Mouse (Mus musculus): ENCODE measurements around the gene Safb2. TPM values are rescaled to one million over a fixed set of nuclear protein-coding genes. Genes with fewer than 3 reads are reported as not detected.

The Safb2 gene
- total RNA-seq, 2 experiments from 2014 or later = 142 to 174 TPM

DNA sequence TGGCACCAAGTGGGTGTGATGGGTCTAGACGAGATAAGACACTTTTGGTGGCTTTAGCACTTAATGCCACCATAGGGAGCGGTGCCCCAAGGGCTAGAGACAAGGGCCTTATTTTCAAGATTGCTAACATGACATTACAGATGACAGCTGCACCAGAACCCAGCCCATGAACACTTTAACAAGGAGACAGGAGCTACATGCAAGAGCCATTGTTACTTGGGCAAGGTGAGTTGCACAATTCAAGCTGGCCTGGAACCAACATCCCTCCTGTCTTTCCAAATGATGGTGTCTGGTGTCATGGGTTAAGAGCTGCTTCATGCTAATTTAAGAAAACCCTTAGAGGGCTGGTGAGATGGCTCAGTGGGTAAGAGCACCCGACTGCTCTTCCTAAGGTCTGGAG lies 25.0 kb downstream of the Safb2 start:
- DNase-seq = no peak

DNA sequence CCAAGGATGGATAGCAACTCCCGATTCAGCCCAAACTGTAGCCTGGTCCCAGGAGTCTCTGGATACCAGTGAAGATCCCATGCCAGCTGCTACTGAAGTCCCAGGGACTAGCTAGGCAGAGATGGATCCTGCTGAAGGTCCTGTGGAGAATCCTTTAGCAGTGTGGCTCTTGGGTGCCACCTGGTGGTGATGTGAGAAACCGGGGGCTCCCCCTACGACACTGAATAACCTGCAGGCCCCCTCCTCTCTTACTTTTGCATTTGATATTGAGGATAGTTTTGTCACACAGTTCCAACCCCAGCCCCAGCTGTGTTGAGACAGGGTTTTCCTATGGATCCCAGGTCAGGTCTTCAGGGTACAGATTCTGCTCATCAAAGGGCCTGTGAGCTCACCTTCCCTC lies 25.9 kb downstream of the Safb2 start:
- peak; percentile 69 to 73 for DNase-seq

DNA sequence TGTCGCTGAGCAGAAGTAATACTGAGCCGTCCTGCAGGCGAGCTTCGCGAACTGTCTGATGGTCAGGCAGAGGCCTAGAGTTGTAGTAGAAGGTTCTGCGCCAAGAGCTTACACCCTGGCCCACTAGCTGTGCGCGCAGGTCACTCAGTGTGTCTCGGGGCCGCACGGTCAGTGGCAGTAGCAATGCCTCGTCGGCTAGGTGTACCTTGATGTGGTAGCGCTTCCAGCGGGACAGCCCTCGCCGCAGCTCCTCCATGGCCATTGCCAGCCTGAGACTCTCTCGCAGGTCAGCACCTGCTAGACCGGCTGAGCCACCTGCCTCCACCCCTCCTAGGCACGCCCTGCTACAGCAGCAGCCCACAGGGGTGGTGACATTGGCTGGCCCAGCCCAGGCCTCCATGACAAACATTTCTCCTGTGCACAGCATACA lies 30.2 kb downstream of the Safb2 start, which contains the start of gene Gm20219:
Gene Gm20219, minus strand, starts transcription at position 266 of the 430 bp plus-strand sequence.
- DNase-seq = no peak

DNA sequence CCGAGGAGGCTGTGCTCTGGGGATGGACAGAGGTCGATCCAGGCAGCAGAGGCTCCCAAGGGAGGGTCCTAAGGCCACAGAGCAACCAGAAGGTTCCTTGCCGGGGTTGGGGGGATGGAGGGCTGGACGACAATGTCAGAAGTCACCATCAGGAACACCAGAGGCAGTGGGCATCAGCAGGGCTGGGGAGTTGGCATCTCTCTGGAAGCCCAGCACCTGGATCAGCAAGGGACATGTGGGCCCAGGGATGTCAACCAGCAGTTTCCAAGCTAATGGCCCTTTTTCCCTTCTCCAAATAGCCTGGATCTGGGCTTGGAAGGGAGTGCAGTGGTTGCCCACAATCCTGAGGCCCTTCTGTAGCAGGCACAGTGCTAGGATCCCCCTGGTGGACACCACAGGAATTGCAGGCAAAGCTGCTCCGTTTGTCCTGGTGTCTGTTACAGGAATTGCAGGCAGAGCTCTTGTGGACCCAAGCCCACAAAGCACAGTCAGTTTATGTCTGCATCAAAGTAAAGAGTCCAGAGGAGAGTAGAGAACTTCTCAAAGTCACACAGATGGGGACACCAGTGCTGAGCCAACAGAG lies 31.5 kb downstream of the Safb2 start:
- DNase-seq = peak; percentile 80 to 81

DNA sequence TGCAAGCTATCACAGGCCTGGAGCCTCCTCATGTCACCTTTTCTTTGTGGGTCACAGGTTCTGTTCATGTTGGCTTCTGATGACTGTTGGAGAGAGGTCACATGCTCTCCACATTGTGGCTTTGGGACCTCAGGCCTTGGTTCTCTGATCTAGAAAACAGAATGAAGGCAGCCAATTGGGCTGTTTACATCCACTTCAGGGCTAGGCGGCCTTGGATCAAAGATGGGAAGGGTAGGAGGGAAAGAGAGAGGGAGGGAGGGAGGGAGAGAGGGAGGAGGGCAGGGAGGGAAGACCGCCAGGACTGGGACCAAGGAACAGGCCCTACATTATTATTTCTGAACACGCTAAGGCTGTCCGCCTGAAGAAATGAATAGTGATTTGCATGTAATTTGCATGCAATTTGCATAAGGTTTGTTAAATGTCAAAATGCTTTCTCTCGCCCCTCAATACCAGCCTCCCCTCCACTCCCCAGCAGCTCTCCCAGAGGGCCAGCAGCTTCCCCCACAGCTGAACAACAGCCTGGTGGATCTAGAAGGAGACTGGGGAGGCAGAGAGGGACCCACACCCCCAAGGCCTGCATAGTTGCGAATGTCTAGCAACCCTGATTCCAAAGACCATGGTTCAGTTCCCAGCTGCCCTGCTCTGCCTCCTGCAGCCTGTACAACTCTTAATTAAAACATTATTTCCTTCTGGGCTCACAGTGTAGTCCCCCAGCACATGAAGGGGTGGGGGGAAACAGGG lies 32.4 kb downstream of the Safb2 start:
- peak; percentile 33 to 37 for DNase-seq

DNA sequence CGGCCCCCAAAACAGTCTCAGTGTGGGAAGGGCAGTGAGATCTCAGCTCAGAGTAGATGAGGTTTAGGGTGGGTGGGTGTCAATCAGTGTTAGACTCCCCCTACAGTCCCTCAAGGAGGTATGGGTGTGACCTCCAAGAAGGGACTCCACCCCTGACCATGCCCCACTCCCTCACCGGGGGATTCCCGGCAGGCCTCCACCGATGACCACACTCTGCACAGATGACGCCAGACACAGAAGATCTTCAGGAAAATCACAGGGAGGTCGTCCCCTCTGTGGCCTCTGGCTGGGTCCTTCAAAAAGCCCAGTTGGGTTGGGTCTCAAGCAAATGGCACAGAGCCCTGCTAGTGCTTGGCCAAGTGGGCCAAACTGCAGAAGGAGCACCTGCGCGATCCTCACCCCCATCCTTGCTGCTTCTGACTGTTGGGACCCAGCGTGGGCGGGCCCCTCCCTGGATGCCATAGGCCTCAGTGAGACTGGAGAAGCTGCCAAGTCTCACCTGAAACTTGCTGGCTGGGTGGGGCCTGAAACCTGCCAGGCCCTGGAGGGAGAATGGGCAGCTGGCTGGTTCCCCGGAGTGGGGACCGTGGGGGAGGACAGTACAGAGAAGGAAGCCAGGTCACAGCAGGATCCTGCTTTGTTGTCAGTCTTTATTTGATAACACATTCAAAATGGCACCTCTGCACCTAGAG lies 33.5 kb downstream of the Safb2 start:
- DNase-seq = peak; percentile 6 to 10

DNA sequence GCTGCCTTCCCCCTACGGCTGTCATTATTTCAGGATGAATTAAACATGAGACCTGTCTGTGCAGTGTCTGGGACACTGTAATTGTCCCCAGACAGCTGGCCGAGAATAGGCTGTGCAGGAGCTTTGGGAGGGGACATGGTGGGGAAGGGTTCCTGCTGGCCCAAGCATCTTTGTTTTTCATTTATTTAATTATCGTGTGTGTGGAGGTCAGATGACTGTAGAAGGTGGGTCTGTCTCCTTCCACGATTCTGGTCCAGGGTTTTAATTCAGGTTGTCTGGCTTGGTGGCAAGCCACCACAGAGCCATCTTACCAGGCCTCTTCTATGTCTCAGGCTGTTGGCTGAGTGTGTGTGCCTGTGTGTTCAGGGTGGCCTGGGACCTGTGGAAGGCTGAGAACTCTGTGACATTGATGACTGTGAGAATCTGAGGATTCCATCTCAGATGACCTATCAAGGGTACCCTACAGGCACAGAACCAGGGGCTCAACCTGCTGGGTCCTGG lies 35.7 kb downstream of the Safb2 start:
- DNase-seq = peak in 1 of 2 experiments; percentile 1

DNA sequence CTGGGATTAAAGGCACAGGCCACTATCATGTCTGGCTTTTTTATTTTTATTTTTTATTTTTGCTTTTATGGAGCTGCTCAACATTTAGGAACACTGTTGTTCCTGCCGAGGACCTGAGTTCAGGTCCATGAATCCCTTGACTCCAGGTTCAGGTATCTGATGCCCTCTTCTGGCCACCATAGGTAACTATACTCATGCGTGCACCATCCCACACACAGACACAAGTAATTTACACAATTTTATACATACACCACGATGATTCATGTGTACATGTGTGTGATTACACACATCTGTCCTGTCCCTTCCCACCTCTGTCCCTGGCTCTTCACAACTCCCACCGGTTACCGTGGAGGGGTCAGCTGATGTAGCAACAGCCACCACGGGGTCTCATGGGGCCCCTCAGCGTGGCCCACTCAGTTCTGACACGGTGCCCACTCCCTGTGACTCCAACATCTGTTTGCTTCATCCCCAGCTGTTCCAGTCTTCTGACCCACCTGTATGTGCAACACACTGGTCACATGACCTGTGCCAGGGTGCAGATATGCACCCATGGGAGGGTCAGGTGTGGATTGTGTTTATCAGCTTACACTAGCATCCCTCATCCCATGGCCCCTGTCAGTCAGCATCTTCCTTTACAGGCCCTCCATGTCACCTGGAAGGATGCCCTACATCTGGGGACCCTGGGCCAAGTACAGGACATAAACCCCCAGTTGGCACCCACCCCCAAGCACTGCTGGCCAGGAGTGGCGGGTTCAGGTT lies 36.4 kb downstream of the Safb2 start:
- DNase-seq = peak in 1 of 2 experiments; percentile 5

DNA sequence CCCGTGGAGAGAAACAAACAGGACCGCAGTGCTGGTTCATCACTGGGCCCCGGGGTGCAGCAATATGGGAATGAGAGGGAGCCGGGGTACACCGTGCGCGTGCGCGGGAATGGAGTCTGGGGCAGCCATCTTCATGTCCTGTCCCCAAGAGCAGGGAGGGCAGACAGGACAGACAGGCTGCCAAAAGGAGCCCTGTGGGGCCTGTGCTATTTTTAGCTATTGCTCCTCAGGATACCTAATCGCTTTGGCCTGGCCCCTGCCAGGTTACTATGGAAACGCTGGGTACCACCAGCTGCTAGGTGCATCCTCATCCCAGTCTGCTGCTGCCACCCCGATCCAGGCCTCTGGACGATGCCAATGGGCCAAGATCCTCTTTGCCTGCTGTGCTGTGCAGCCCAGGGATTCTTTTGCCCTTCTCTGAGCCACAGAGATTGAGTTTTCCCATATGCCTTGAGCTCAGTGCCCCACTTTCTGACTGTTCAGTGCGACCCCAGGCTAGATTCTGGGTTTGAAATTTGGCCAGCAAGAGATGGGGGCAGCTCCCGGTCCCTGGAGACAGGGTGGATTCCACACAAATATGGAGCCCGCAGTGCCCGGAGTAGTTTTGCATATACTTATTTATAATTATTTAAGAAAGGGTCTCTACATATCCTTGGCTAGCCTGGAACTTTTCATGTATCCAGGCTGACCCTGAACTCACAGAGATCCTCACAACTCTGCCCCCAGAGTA lies 37.1 kb downstream of the Safb2 start:
- DNase-seq = peak in 1 of 2 experiments; percentile 22

DNA sequence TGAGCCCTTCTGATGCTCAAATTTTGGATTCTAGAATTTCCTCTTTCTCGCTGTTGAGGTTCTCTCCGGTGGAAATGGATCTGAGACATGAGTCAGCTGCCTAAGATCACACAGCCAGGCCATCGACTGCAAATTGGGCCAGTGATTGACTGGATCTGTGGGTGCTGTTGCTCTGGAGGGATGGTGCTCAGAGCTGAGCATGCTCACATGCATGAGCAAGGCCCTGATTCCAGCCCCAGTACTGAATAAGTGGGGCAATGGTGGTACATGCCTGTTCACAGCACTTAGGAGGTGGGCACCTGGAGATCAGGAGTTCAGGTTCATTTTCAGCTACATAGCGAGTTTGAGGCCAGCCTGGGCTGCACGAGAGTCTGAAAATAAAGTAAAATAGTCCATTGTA lies 37.8 kb downstream of the Safb2 start:
- peak in 1 of 2 experiments; percentile 1 for DNase-seq

DNA sequence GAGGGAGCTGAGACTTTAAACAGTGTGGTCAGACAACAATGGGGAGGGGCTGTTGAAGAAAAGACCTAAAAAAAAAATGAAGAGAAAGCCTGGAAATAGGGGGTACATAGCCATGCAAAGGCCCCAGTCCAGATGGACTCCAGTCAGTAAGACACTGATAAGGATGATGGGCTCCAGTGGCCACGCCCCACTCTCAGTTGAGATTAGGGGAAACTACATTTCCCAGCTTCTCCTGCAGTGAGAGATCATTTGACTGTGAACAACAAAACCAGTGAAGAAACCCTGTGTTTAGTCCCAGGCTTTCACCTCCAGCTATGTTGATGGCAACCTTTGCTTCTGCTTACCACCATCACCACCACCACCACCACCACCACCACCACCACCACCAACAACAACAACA lies 38.4 kb downstream of the Safb2 start:
- DNase-seq = peak in 1 of 2 experiments; percentile 1

DNA sequence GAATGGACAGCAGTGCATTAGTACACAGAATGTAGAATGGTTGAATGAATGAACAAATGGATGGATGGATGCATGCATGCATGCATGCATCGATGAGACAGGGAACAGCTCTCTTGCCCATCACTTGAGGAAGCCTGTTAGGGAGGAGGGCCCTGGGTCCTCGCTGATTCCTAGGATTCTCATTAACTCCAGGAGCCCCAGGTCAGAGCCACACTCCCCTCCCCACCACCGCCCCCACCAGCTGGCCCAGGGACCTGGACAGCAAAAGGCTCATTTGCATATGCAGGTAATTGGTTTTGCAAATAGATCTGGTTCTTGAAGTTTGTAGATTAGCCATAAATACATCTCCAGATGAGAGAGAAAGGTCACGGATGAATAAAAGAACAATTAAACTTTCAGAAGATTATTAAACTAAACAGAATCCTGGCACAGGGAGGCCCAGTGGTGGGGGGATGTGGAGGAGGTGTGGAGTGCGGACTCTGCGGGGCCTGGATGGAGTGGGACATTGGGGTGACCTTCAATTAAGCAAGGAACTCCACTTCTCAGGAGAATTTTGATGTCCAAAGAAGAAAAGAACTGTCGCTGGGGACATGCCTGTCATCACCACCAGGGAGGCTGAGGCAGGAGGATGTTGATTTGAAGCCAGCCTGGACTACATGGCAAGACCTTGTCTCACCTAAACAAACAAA lies 39.5 kb downstream of the Safb2 start:
- no peak for DNase-seq

DNA sequence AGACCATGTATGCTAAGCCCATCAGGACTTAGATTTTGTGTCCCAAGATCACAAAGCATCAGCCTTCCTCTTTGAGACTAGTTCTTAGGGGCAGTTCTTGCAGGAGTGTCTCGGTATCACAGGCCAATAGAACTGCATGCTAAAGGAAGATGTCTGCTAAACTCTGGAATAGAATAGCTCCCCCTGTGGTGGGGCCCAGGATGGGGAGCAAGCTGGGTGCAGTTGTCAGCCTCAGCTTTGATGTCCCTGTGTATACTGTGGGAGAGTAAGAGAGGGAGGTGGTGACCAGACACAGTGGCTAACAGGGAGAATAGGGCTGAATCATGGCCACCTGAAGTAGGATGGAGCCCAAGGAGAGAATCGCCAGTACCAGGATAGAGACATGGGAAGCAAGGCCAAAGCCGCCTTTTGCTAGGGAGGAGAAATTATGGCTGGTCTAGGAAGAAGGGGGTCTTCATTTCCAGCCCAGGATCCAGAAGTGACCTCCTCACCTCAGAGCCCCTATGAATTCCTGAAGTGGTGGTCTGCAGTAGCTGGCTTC lies 40.6 kb downstream of the Safb2 start:
- DNase-seq = peak in 1 of 2 experiments; percentile 1

DNA sequence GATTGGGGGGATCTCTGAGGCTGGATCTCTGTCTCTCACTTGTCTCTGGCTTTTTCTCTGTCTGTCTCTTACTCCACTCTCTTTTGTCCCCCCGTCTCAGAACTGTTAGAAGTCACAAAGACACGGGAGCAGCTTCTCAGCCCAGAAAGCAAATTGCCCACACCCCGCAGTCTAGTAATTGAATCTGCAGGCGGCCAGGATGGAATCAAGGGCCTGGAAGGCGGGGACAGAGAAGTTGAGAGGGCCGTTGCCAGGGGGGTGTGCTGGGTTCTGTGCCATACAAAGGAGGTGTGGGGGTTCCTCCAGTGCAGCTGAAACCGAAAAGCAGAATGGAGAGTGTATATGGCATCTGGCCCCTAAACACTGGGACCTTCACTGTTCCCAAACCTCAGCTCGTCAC lies 41.6 kb downstream of the Safb2 start:
- DNase-seq = peak in 1 of 2 experiments; percentile 13

DNA sequence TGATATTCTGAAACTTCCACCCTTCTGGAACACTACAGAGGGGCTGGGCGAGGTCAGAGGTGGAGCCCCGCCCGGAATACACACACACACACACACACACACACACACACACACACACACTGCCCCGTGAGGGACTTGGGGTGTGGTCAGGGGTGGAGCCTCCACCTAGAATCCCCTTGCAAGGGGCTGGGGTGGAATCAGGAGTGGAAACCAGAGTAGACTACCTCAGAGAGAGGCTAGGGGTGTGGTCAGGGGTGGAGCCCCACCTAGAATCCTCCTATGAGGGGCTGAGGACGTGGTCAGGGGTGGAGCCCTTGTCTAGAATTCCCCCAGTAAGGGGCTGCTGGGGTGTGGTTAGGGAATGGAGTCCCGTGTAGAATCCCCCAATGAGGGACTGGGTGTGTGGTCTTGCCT lies 43.8 kb downstream of the Safb2 start:
- peak in 1 of 2 experiments; percentile 1 for DNase-seq

DNA sequence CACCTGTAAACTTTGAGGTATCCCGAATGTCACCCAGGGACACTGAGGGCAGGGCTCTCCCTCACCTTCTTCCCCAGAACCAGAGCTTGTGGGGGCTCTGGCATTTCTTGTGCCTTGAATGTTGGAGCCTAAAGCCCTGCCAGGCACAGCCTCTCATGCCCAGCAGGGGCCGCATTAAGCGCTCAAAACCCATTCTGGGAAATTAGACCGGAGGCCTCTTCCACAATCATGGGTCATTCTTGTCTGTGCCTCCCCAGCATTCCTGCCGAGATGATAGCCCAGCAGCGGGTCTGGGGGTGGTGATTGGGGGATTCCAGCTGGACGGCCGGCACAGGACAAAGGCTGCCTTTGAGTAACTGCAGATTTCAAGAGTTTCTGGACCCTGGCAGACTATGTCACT lies 46.5 kb downstream of the Safb2 start:
- peak in 1 of 2 experiments; percentile 34 for DNase-seq

DNA sequence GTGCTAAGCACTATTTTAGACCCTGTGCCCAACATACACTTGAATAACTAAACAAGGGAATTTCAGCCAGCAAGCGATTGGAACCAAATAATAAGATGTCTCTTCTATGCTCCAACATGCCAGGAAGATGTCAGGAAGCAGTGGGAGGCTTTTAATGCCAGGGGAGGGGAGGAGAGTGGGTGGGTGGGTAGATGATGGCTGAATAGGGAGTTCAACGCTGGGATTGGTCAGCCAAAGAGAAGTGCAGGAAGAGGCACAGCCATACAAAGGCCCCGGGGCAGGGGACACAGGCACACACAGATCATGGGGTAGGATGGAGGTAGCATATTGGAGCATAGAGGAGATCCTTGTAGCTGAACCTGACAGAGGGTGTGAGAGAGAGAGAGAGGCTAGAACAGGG lies 47.5 kb downstream of the Safb2 start:
- no peak for DNase-seq

DNA sequence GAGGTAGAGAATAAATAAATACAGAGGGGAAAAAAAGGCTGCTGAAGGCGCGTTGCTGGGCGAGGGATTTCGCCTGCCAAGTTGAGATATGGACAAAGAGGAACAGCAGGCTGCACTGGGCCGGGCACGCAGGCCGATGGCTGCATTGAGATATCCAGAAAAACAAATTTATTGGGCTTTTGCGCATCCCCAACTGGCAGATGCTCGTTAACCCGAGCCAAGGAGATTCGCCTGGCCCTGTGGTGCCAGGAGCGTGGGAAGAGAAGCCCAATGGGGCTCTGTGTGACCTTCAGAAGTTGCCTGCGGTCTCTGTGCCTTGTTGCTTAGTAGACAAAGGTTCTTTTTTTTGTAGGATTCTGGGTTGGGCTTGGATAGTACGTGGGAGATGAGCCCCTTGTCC lies 48.2 kb downstream of the Safb2 start:
- DNase-seq = peak in 1 of 2 experiments; percentile 54

DNA sequence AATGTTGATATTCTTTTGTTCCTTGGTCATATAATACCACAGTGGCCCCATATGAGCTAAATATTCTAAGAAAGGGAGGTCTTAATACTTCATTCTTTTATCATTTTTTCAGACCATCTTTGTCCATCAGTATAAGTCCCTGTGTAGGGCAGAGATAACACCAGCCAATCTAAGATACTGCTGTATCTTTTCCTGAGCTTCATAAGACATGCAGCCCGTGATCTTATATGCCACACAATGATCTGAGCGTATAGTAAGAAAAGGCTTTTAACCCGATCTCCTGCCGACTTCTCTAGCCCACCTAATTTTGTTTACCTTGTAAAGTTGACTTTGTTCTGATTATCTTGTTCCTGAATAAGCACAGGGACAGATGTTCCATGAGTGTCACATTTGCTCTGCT lies 59.4 kb downstream of the Safb2 start:
- no peak for DNase-seq

DNA sequence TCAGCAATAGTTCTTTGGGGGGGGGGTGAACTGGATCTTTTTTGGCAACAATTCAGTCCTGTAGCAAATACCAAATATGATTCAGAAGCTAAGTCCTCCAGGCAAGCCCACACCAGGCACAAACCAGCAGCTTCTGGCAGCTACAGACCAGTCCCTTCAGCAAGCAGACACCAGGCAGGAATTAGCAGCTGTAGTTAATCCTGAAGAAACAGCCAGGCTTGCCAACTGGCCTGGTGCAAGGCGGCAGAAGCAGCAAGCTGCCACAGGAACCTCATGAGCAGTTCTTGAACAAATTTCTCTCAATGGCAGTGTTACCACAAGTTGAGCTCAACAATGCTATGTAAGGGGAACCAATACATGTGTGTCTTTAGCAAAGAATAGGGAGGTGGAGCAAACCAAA lies 61.6 kb downstream of the Safb2 start:
- DNase-seq = peak in 1 of 2 experiments; percentile 3

Measured in layer of hippocampus, postnatal 36 days (tissue).